Mouse (Mus musculus): ENCODE measurements around the gene Tepsin. TPM values are rescaled to one million over a fixed set of nuclear protein-coding genes. Genes with fewer than 3 reads are reported as not detected.

Tepsin gene
- total RNA-seq (2014; rRNA removed; ENCODE audit: low replicate concordance) (16.4 and 20.4 TPM in 2 replicates), polyA plus RNA-seq (2015; fragmentation: Nextera tagmentation; extraction: Ambion mirVana) (8.6 and 8.7 TPM in 2 replicates)

DNA sequence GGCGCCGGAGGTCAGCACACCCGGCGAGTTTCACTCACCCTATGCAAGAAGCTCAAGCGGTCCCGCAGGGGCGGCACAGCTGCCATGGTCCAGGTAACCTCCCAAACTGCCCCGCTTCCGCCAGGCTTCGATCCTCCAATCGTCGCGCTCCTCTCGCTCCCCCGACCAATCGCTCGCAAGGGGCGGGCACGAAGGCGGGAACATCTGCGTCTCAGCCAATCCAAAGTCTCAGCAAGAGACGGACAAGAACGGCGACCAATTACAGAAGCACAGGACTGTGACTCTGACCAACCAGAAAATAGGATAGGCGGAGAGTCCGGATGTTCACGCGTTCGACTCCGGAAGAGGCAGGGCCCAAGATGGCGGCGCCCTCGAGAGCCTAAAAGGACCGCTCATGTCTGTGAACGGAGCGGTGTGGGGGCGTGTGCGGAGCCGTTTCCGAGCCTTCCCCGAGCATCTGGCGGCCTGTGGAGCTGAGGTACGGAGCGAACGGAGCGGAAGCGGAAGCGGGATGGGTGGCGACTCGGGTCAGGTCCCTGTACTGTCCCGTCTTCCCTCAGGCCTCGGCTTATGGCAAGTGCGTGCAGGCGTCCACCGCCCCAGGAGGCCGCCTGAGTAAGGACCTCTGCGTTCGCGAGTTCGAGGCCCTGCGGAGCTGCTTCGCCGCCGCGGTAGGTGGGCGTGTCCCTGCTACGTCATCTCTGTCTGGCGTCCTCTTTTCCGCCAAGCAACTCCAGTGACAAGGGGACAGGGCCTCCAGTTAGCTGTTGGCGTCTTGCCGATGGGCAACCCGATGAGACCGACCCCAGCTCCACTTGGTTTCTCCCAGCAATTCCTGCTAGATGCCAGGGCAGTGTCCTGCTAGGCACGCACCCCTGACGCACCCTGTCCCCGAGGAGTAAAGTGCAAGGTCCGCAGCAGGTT, at the start of gene Tepsin, which contains the start of gene Ndufaf8:
Gene Tepsin, minus strand, starts transcription at position 144 of the 924 bp plus-strand sequence.
Gene Ndufaf8, plus strand, starts transcription at position 341 of the 924 bp plus-strand sequence.
- ATAC-seq (ENCODE audit: insufficient read depth, low read depth) (peak; percentile 98), DNase-seq (ENCODE audit: low spot score) (peak; percentile 98)
- no peaks in the 10 kb centered on the region for H3K9me3 ChIP-seq (replicated peaks; ENCODE audit: control insufficient read depth, low read length)
- H3K4me3 ChIP-seq (ENCODE audit: low read depth, low read length) = peak within 1 kb of the TSS; percentile 79
- under 1% methylated on average over 77 of the region's 77 CpGs for WGBS
- H3K4me1 ChIP-seq (ENCODE audit: control insufficient read depth, insufficient read depth) = peaks cover 13% of the 10 kb centered on the region
- H3K9ac ChIP-seq (replicated peaks; ENCODE audit: low read depth, low read length) = peak within 1 kb of the TSS; percentile 77
- peak within 1 kb of the TSS; percentile 92 for H3K27ac ChIP-seq (ENCODE audit: low read depth)
- TF ChIP-seq CTCF (IDR thresholded peaks at IDR 0.05; ENCODE audit: low read depth) = no peak
- peak; percentile 100 for TF ChIP-seq EP300 (IDR thresholded peaks at IDR 0.05; ENCODE audit: low read depth)
- peaks cover 30% of the 10 kb centered on the region for H3K36me3 ChIP-seq (replicated peaks; ENCODE audit: control insufficient read depth, insufficient read depth, low read length)
- peak within 1 kb of the TSS; percentile 89 for H3K4me2 ChIP-seq (ENCODE audit: low read depth, low read length)
- H3K27me3 ChIP-seq (ENCODE audit: control insufficient read depth, insufficient read depth, low read length) = no peaks in the 10 kb centered on the region

- Histone ChIP-seq H3K36me3 (replicated peaks; ENCODE audit: control insufficient read depth, insufficient read depth, low read length) (0 out of 2 replicates have a peak, but pooled peaks cover 7% of the 10 kb centered on the region), H3K4me1 (ENCODE audit: control insufficient read depth, insufficient read depth) (peaks cover 13% of the 10 kb centered on the region), H3K9me3 (replicated peaks; ENCODE audit: control insufficient read depth, low read length) (no peaks in the 10 kb centered on the region), H3K27ac (ENCODE audit: low read depth) (peak overlapping the region; percentile 68), H3K27me3 (ENCODE audit: control insufficient read depth, insufficient read depth, low read length) (no peaks in the 10 kb centered on the region), H3K4me3 (ENCODE audit: low read depth, low read length) (no peak overlapping the region), H3K4me2 (ENCODE audit: low read depth, low read length) (no peak overlapping the region), H3K9ac (replicated peaks; ENCODE audit: low read depth, low read length) (no peak overlapping the region)
- TF ChIP-seq EP300 (IDR thresholded peaks at IDR 0.05; ENCODE audit: low read depth) (no peak), CTCF (IDR thresholded peaks at IDR 0.05; ENCODE audit: low read depth) (no peak)
- DNase-seq (ENCODE audit: low spot score) (no peak), ATAC-seq (ENCODE audit: insufficient read depth, low read depth) (no peak)
- WGBS = 59% methylated on average over 13 of the region's 13 CpGs
These were observed 45.4 kb upstream of the Tepsin start for GRCm38 (mm10) chr11:120143708-120144497.

GRCm38 (mm10) chr11:120142601-120143051, 44.1 kb upstream of the Tepsin start:
- H3K4me3 ChIP-seq (ENCODE audit: low read depth, low read length) = no peak overlapping the region
- H3K4me2 ChIP-seq (ENCODE audit: low read depth, low read length) = no peak overlapping the region
- peak; percentile 76 for DNase-seq (ENCODE audit: low spot score)
- TF ChIP-seq EP300 (IDR thresholded peaks at IDR 0.05; ENCODE audit: low read depth) (0 out of 2 replicates have a peak, but pooled peaks have one; percentile 52), CTCF (IDR thresholded peaks at IDR 0.05; ENCODE audit: low read depth) (peak; percentile 40)
- H3K27ac ChIP-seq (ENCODE audit: low read depth) = peak overlapping the region; percentile 68
- no peaks in the 10 kb centered on the region for H3K9me3 ChIP-seq (replicated peaks; ENCODE audit: control insufficient read depth, low read length)
- WGBS = 33% methylated on average over 3 of the region's 3 CpGs
- no peak overlapping the region for H3K9ac ChIP-seq (replicated peaks; ENCODE audit: low read depth, low read length)
- 0 out of 2 replicates have a peak, but pooled peaks cover 7% of the 10 kb centered on the region for H3K36me3 ChIP-seq (replicated peaks; ENCODE audit: control insufficient read depth, insufficient read depth, low read length)
- ATAC-seq (ENCODE audit: insufficient read depth, low read depth) = peak; percentile 82
- H3K4me1 ChIP-seq (ENCODE audit: control insufficient read depth, insufficient read depth) = peaks cover 21% of the 10 kb centered on the region
- H3K27me3 ChIP-seq (ENCODE audit: control insufficient read depth, insufficient read depth, low read length) = no peaks in the 10 kb centered on the region

GRCm38 (mm10) chr11:120140255-120140654, 41.7 kb upstream of the Tepsin start:
- Histone ChIP-seq H3K4me1 (ENCODE audit: control insufficient read depth, insufficient read depth) (peaks cover 41% of the 10 kb centered on the region), H3K4me3 (ENCODE audit: low read depth, low read length) (no peak overlapping the region), H3K27me3 (ENCODE audit: control insufficient read depth, insufficient read depth, low read length) (no peaks in the 10 kb centered on the region), H3K36me3 (replicated peaks; ENCODE audit: control insufficient read depth, insufficient read depth, low read length) (no peaks in the 10 kb centered on the region), H3K4me2 (ENCODE audit: low read depth, low read length) (no peak overlapping the region), H3K9ac (replicated peaks; ENCODE audit: low read depth, low read length) (no peak overlapping the region), H3K27ac (ENCODE audit: low read depth) (no peak overlapping the region), H3K9me3 (replicated peaks; ENCODE audit: control insufficient read depth, low read length) (no peaks in the 10 kb centered on the region)
- DNase-seq (ENCODE audit: low spot score) (no peak), ATAC-seq (ENCODE audit: insufficient read depth, low read depth) (no peak)
- no peak for TF ChIP-seq EP300 (IDR thresholded peaks at IDR 0.05; ENCODE audit: low read depth)
- TF ChIP-seq CTCF (IDR thresholded peaks at IDR 0.05; ENCODE audit: low read depth) = peak; percentile 37
- WGBS = 68% methylated on average over 6 of the region's 6 CpGs

- H3K9ac ChIP-seq (replicated peaks; ENCODE audit: low read depth, low read length) = no peak overlapping the region
- ATAC-seq (ENCODE audit: insufficient read depth, low read depth) (no peak), DNase-seq (ENCODE audit: low spot score) (no peak)
- no peak overlapping the region for H3K4me2 ChIP-seq (ENCODE audit: low read depth, low read length)
- peaks cover 43% of the 10 kb centered on the region for H3K4me1 ChIP-seq (ENCODE audit: control insufficient read depth, insufficient read depth)
- H3K4me3 ChIP-seq (ENCODE audit: low read depth, low read length) = no peak overlapping the region
- no peak overlapping the region for H3K27ac ChIP-seq (ENCODE audit: low read depth)
- TF ChIP-seq EP300 (IDR thresholded peaks at IDR 0.05; ENCODE audit: low read depth) (no peak), CTCF (IDR thresholded peaks at IDR 0.05; ENCODE audit: low read depth) (no peak)
- 0 out of 2 replicates have a peak, but pooled peaks cover 4% of the 10 kb centered on the region for H3K36me3 ChIP-seq (replicated peaks; ENCODE audit: control insufficient read depth, insufficient read depth, low read length)
- 55% methylated on average over 10 of the region's 10 CpGs for WGBS
- H3K9me3 ChIP-seq (replicated peaks; ENCODE audit: control insufficient read depth, low read length) = no peaks in the 10 kb centered on the region
- H3K27me3 ChIP-seq (ENCODE audit: control insufficient read depth, insufficient read depth, low read length) = no peaks in the 10 kb centered on the region
These were observed 40.8 kb upstream of the Tepsin start for GRCm38 (mm10) chr11:120139309-120139731.

All from heart, postnatal 0 days (tissue).